Mouse (Mus musculus): Measurements from ENCODE around the gene Nmb.

Nmb gene

GRCm38 (mm10) chr7:80900944-80901501, 3.9 kb downstream of the Nmb start, which contains the start of gene Wdr73:
Gene Wdr73, minus strand, starts transcription at chr7:80901269.
- intact Hi-C loops (cut with DNase I) = loop anchor here (5.0 kb wide), 1 partner anchor 86 kb away; no protein-coding TSS in a partner anchor

GRCm38 (mm10) chr7:80897721-80898120, 7.2 kb downstream of the Nmb start:
- intact Hi-C loops (cut with DNase I) = no loop called here

- intact Hi-C loops (cut with DNase I) = no loop called here
These were observed 7.7 kb downstream of the Nmb start for GRCm38 (mm10) chr7:80897134-80897533.

- intact Hi-C loops (cut with DNase I) = no loop called here
These were observed 9.9 kb downstream of the Nmb start for GRCm38 (mm10) chr7:80894815-80895519.

GRCm38 (mm10) chr7:80894196-80894595, 10.7 kb downstream of the Nmb start:
- intact Hi-C loops (cut with DNase I) = no loop called here

- intact Hi-C loops (cut with DNase I) = no loop called here
These were observed 11.1 kb downstream of the Nmb start for GRCm38 (mm10) chr7:80893753-80894129.

- intact Hi-C loops (cut with DNase I) = no loop called here
These were observed 11.7 kb downstream of the Nmb start for GRCm38 (mm10) chr7:80893086-80893752.

- intact Hi-C loops (cut with DNase I) = loop anchor here (10.0 kb wide), 1 partner anchor 265 kb away; no protein-coding TSS in a partner anchor
These were observed 15.0 kb downstream of the Nmb start for GRCm38 (mm10) chr7:80889841-80890241.

- intact Hi-C loops (cut with DNase I) = loop anchor here (10.0 kb wide), 1 partner anchor 266 kb away; no protein-coding TSS in a partner anchor
These were observed 15.8 kb downstream of the Nmb start for GRCm38 (mm10) chr7:80889021-80889511.

- intact Hi-C loops (cut with DNase I) = loop anchor here (10.0 kb wide), 1 partner anchor 266 kb away; no protein-coding TSS in a partner anchor
These were observed 16.3 kb downstream of the Nmb start for GRCm38 (mm10) chr7:80888595-80888994.

GRCm38 (mm10) chr7:80885666-80886065, 19.2 kb downstream of the Nmb start:
- intact Hi-C loops (cut with DNase I) = loop anchor here (10.0 kb wide), 1 partner anchor 269 kb away; no protein-coding TSS in a partner anchor

- intact Hi-C loops (cut with DNase I) = loop anchor here (10.0 kb wide), 1 partner anchor 272 kb away; no protein-coding TSS in a partner anchor
These were observed 21.9 kb downstream of the Nmb start for GRCm38 (mm10) chr7:80882830-80883505.

- intact Hi-C loops (cut with DNase I) = no loop called here
These were observed 29.1 kb downstream of the Nmb start for GRCm38 (mm10) chr7:80875727-80876126.

- intact Hi-C loops (cut with DNase I) = no loop called here
These were observed 31.2 kb downstream of the Nmb start for GRCm38 (mm10) chr7:80873631-80874030.

- intact Hi-C loops (cut with DNase I) = no loop called here
These were observed 31.8 kb downstream of the Nmb start for GRCm38 (mm10) chr7:80873038-80873437.

- intact Hi-C loops (cut with DNase I) = no loop called here
These were observed 36.2 kb downstream of the Nmb start for GRCm38 (mm10) chr7:80868686-80869085.

GRCm38 (mm10) chr7:80866514-80867147, 38.2 kb downstream of the Nmb start:
- intact Hi-C loops (cut with DNase I) = no loop called here

- intact Hi-C loops (cut with DNase I) = no loop called here
These were observed 39.4 kb downstream of the Nmb start for GRCm38 (mm10) chr7:80865521-80865920.

GRCm38 (mm10) chr7:80864831-80865230, 40.0 kb downstream of the Nmb start:
- intact Hi-C loops (cut with DNase I) = no loop called here

- intact Hi-C loops (cut with DNase I) = no loop called here
These were observed 40.7 kb downstream of the Nmb start for GRCm38 (mm10) chr7:80864151-80864550.

GRCm38 (mm10) chr7:80863520-80863919, 41.4 kb downstream of the Nmb start:
- intact Hi-C loops (cut with DNase I) = no loop called here
